Mouse (Mus musculus): ENCODE results near the gene Gmeb1.

Gmeb1 gene

DNA sequence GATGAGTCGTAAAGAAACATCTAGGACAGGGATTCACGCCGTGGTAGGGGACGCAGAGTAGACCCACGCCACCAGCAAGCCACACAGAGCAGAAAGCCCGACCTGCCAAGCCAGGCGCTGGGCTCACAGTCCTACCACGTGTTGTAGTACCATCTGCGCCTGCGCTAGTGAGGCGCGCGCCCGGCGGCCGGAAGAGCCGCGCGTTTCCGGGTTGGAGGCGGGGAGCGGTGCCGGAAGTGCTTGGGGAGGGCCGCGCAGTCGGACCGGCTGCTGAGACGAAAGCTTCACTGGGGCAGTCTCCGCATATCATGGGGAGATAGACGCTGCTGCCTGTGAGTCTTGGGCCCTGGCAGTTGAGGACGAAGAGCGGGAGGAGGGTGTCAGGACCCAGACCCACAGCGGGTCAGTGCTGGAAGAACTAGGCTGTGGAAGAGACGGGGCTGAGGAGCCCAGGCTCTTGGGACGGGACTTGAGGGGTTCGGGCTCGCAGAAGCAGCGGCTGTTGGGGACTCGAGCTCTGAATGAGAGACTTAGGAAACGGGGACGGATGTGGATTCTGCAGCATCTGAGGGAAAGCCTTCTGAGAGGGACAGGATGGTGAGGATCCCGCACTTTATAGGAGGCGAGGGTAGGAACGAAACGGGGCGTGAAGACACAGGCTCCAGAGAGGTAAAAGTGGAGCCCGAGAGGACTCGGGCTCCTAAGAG is 12.9 kb upstream of the Gmeb1 start, which contains the start of gene Taf12:
Taf12 (plus strand) TSS at position 220 of the 707 bp plus-strand sequence.
- peak; percentile 95 for DNase-seq (ENCODE audit: low read depth, low spot score)

DNA sequence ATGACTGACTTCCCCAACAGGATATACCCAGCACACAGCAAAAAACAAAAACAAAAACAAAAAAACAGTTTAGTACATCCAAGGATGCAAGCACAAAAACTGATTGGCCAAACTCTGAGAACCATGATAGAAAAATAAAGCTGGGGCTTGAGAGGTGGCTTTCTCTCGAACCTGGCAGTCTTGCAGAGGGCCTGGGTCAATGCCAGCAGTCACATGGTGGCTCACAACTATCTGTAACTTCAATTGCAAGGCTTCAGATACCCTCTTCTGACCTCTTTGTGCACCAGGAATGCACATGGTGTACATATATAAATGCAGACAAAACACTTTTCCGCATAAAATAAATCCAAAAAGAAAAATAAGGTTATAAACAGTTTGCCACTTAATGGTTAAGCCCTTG is 11.8 kb upstream of the Gmeb1 start:
- no peak for DNase-seq (ENCODE audit: low read depth, low spot score)

DNA sequence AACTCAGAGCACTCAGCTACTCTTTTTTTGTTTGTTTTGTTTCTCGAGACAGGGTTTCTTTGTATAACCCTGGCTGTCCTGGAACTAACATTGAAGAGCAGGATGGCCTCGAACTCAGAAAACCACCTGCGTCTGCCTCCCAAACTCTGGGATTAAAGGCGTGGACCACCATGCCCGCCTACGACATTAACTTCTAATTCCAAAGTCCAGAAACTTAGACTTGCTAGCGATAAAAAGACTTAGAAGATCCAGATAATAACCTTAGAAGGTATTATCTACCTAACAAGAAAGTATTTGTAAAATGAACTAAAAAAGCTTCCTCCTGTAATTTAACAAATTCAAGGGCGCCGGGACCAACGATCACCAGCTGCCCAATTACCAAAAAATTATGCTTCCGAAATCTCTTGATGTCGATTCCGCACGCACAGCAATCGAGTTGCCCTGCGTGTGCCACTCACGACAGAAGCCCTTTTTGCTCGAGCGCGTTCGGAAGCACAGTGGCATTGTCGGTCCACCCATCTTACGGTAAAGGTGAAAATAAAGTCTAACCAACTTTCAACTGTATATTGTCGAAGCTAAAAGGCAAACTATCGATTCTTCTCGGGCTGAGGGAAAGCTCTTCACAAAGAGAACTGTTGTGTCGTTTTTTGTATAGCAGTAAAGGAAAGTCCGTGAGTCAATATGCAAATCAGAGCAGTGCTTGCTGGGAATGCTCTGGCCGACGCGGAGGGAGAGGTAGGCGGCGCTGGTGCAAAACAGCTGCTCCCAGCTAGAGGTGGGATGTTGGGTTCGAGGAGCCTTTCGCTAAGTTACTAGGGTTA is 8.5 kb upstream of the Gmeb1 start:
- DNase-seq (ENCODE audit: low read depth, low spot score), result peak; percentile 97

DNA sequence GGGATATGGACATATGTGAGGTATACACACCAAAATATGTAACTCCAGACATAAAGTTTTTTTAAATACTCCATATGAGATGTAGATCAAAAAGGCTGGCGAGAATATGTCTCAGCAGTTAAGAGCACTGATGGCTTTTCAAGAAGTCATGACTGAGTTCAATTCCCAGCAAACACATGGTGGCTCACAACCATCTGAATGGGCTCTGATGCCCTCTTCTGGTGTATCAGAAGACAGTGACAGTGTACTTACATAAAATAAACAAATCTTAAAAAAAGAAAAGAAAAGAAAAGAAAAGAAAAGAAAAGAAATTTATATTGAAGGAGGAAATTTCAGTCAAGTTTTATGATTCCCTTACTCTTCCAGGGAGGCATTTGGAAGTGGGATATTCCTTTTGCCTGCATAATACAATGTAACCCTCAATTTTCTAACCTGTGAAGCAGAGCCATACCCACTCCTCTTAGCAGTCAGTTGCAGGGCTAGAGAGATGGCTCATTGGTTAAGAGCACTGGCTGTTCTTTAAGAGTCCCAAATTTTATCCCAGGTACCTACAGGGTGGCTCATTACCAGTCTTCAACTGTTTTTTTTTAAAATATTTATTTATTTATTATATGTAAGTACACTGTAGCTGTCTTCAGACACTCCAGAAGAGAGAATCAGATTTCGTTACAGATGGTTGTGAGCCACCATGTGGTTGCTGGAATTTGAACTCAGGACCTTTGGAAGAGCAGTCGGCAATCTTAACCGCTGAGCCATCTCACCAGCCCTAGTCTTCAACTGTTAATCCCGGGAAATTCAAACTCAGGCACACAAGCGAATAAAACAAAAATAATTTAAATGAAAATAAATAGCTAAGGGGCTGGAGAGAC is 7.7 kb upstream of the Gmeb1 start:
- DNase-seq (ENCODE audit: low read depth, low spot score), result peak; percentile 58

DNA sequence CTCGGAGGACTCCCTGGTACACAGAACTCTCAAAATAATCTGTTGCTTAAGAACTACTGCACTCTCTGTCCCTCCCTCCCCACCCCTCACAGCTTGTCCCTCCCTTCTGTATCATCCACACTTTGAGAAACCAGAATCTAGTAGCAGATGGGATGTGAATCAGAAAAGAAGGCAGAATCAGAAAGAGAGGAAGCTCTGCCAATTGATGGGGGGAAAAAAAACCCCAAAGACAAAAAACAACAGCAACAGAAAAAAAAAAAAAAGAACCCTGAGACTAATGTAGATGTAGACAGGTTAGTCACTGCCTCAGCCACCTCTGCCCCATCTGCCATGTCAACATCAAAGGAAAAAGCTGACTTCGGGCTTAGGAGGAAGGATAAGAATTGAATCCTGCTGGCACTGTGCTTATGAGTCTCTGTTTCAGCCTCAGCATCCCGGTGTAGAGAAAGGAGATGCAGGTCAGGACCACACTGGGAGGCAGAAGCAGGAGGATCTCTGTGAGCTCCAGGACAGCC is 5.5 kb upstream of the Gmeb1 start:
- no peak for DNase-seq (ENCODE audit: low read depth, low spot score)

DNA sequence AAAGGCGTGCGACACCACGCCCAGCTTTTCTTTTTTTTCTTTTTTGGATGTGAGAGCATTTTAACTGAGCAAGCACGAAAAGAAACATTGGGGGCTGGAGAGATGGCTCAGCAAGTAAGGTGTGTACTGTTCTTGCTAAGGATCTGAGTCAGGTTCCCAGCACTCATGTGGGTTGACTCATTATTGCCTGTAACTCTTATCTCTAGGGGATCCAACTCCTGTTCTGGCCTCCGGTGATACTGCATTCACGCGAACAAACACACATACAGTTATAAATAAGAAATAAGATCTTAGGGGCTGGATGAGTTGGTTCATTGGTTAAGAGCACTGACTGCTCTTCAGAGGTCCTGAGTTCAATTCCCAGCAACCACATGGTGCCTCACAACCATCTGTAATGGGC is 1.9 kb upstream of the Gmeb1 start:
- no peak for DNase-seq (ENCODE audit: low read depth, low spot score)

DNA sequence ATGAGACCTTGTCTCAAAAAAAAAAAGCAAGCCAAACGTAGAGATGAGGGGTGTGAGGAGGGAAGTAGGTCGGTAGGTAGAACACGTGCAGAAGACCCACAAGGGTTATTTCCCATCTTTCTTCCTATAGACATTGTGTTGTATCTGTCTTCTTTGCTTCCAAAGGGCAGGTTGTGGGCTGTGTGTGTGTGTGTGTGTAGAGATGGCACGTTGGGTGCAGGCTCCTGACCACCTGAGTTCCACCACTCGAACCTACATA is 885 bp upstream of the Gmeb1 start:
- DNase-seq (ENCODE audit: low read depth, low spot score), result no peak

DNA sequence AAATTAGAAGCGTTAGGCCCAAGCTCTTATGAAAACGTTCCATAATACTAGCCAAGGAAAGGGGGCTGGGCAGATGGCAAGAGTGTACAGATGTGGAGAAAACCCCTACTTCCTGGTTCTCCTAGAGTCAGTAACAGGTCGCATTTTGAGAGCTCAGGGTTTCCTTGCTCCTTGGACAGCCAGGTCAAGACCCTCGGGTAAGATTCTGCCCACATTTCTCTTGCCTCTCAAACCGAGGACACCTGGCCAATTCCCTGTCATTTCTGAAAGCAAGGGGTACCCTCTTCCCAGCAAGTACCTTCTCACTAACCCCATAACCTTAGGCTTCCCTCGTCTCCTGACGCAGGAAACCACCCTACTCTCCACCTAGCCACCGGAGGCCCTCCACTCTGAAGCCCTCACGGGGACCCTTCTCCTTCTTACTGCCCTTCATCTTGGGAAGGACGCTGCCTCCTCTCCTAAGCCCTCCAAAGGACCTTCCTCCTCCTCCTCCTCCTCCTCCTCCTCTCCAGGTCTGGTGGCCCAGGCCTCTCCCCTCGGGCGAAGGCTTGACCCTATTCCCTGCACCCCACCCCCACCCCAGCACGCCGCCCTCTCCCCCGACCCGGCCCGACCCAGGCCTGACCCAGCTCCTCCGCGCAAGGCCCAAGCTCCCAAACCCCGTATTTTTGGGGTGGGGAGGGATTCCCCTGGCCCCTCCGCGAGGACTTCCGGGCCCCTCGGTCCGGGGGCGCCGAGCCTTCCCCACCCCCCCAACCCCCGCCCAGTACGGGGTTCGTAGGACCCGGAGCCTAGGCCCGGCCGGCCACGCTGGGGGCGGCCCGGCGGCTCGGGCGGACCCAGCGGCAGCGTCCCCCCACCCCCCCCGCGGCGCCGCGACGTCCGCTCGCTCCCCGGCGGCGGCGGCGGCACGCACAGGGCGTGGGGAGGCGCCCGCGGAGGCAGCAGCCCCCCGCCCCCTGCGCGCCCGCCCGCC is 710 bp downstream of the Gmeb1 start:
- peak; percentile 50 for DNase-seq (ENCODE audit: low read depth, low spot score)

DNA sequence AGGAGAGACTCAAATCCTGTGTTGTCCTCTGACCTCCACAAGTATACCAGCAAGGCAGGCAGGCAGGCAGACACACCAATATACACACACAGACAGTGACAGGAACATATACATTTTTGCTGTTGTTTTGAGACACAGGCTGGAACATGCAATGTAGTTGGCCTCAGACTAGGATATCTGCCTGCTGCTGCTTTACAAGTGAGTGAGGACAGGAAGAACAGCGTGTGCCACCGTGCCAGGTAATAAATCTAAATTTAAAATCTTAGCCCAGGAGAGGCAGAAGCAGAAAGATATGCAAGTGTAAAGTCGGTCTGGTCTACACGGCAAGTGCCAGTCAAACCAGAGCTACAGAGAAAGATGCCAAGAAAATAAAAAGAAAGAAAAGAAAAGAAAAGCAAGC is 2.2 kb downstream of the Gmeb1 start:
- no peak for DNase-seq (ENCODE audit: low read depth, low spot score)

DNA sequence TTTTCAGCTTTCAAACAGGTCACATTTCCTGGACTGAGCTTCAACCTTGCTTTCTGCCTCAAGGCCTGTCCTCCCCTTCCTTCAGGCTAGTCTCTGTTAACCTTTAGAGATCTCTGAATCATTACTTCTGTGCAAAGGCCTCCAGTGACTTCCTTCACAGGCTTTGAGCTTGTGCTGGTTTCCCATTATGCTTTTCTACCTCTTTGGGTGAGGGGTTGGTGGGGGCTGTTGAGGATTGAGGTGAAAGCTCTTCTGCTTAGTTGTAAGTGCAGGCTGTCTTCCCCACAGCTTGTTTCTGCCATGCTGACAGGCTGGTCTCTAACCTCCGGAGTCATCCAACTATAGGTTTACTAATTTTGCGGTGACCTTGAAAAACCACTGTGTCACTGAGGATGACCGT is 5.0 kb downstream of the Gmeb1 start:
- no peak for DNase-seq (ENCODE audit: low read depth, low spot score)

DNA sequence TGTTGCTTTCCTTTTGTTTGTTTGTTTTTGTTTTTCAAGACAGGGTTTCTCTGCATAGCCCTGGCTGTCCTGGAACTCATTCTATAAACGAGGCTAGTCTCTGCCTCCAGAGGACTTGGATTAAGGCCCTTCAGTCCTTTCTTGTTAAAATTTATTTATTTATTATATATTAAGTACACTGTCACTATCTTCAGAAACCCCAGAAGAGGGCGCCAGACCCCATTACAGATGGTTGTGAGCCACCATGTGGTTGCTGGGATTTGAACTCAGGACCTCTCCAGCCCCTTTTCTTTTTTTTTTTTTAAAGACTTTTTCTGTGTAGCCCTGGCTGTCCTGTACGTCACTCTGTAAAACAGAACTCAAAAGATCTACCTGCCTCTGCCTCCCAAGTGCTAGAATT is 6.4 kb downstream of the Gmeb1 start:
- DNase-seq (ENCODE audit: low read depth, low spot score), result no peak

DNA sequence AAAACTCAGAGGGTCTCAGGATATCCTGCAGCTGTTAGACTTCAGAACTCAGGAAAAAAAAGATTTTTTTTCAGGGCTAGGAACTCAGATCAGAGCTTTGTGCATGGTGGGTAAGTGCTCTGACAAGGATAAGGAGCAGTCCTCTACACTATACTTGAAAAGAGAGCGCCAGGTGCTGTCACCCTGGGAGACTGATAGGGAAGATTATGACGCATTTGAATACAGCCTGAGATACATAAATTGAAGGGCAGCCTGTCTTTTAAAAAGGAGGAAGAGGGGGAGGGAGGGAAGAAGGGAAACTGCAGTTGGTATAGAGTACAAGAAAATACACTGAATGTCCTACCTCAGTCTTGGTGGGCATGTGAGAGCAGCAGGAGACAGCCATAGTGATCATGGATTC is 7.8 kb downstream of the Gmeb1 start:
- DNase-seq (ENCODE audit: low read depth, low spot score), result no peak

DNA sequence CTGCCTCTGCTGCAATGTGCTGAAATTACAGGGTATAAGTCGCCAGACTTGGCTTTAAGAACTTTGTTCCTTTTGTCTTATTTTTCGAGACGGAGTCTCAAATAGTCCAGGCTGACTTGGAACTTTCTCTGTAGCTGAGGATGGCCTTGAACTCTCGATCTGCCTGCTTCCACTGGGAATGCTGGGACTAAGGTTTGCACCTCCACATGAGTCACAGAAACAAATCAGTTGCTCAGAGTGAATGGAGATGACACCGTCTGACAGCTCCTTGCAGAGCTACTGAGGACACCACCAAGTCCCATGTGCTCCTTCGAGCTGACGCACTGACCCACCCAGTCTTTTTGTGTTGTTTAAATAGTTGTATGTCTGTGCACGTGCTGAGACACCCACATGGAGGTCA is 8.3 kb downstream of the Gmeb1 start:
- DNase-seq (ENCODE audit: low read depth, low spot score), result peak; percentile 49

DNA sequence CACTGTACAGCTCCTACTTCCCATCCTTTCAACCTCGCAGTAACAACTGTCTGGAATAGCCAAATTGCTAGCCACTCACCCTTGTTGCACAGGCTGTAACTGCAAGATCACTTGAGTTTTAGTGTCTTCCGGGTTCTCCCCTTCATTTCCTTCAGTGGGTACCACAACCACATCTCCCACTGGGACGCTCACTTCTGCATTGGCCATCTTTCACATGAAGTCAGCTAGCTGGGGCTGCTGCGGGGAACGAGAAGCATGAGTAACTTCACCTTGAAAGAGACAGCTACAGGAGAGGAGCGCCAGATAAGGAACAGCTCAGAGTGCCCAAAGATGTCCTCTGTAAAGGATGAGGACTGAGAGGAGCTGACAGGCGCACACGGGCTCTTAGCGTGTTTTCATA is 9.8 kb downstream of the Gmeb1 start:
- no peak for DNase-seq (ENCODE audit: low read depth, low spot score)

DNA sequence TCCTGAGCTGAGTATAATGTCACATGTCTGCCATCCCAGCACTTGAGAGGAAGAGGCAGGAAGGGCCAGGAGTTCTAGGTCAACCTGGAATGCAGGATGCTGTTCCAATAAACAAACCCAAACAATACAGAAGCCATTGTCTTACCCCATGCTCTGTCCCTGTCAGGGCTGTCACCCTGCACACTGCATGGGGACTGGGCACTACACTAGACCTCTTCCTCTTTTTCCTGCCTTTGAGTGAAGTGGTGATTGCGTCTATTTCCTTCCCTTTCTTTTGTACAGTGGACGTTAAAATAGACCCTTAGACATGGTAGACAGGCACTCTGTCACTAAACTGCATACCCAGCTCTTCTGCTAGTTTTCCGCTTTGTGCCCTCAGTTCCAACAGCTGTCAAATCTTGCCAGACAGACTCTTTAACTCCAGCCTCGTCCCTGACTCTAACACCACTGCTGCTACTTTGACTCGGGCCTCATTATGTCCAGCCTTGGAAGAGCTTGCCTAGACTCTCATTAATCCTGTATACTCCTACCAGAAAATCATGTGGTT is 13.9 kb downstream of the Gmeb1 start:
- DNase-seq (ENCODE audit: low read depth, low spot score), result no peak

DNA sequence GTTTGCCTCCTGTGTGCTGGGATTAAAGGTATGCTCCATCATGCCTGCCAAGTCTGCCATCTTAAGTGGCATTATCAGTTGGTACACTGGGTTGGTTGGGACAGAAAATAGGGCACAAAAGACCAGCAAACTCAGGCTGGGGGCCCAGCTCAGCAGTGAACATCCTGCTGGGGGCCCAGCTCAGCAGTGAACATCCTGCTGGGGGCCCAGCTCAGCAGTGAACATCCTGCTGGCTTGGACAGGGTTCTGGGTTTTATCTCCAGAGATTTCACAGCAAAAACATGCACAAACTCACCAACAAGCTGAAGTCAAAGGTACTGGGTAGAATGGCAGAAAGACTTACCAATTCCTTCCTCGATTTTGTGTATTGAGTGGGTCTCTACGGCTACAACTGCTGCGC is 15.8 kb downstream of the Gmeb1 start:
- DNase-seq (ENCODE audit: low read depth, low spot score), result no peak

DNA sequence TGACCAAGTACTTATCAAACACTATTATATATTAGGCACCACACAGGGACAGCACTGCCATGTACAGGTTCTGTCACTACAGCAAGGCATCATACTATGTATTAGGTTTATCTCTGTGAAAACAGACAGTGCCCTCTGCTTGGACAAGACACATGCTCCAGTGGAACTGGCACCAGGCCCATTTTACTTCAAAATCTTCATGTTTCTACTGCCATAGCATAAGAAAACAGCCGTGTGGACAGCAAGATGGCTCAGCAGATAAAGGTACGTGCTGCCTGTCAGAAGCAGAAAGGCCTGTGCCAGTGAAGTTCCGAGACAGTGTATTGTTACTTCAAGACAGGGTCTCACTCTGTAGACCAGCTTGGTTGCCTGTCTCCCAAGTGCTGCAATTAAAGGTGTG is 20.2 kb downstream of the Gmeb1 start:
- DNase-seq (ENCODE audit: low read depth, low spot score), result no peak

DNA sequence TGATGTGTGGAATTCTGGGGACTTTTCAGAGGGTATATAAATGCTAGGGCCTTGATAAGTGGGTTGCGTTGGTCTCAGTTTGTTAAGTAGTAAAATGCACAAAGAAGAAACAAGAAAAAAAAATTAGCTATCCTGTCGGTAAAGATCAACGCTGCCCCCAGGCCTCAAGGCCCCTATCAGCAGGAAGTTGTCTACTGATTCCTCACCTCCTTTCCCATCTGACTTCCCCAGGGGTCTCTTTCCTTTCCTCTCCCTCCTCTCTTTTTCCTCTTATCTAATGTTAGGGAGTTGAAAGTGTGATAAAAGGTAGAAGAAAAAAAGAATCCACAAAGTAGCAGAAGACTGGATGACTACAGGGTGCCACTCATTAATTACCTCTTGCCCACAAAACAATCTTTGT is 21.0 kb downstream of the Gmeb1 start:
- no peak for DNase-seq (ENCODE audit: low read depth, low spot score)

DNA sequence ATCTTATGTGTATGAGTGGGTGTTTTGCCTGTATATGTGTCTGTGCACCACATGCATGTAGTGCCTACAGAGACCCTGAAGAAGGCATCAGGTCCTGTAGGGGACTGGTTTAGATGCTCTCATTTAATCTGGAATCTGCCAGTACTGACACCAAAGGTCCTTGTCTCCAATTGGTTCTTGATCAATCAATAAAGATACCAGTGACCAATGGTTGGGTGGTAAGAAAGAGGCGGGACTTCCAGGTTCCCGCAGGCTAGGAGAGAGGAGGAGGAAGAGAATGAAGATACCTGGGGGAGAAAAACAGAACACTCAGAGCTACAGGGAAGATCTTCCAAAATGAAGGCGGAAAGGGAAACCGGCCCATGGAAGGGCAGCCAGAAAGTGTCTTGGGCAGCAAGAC is 23.0 kb downstream of the Gmeb1 start:
- peak; percentile 67 for DNase-seq (ENCODE audit: low read depth, low spot score)

DNA sequence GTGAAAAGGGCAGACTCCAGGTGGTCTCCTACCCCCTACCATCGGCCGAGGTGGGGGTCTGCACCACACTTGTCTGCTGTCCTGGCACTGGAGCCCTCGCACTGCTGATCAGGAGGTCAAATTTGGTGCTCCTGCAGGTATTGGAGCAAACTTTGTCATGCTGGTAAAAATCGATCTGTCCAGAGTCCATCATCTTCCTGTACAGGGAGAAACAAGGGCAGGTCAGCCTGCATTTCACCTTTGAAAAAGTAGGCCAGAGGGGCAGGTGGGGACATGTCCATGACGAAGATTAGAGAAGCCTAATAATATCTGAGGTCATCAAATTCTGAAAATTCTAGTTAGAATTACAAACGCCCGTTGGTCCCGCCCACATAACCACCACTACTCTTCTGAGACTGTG is 26.7 kb downstream of the Gmeb1 start:
- DNase-seq (ENCODE audit: low read depth, low spot score), result no peak

DNA sequence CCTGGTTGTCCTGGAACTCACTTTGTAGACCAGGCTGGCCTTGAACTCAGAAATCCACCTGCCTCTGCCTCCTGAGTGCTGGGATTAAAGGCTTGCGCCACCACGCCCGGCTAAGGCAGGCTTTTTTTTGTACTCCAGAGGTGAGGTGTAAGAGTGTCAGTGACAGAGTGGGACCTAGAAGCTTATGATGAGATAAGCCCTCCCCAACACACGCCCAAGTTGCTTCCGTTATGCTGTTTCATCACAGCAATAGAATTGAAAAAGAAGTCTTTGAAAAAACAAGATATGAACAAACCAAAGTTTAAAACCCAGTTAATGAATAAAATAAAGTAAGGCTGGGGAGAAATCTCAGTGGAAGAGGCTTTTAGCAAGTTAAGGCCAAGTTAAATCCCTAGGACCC is 31.0 kb downstream of the Gmeb1 start:
- DNase-seq (ENCODE audit: low read depth, low spot score), result no peak

All from R1 (cell line).